Mouse (Mus musculus) forelimb bud, embryonic 11.5 days (tissue): ENCODE measurements around the gene Shank2.

Source experiments
- DNase-seq: peaks from one replicate; pipeline ENCODE4 v3.0.0-alpha.2; 2012; ENCODE audit warnings: low read depth, low spot score

The Shank2 gene

DNA sequence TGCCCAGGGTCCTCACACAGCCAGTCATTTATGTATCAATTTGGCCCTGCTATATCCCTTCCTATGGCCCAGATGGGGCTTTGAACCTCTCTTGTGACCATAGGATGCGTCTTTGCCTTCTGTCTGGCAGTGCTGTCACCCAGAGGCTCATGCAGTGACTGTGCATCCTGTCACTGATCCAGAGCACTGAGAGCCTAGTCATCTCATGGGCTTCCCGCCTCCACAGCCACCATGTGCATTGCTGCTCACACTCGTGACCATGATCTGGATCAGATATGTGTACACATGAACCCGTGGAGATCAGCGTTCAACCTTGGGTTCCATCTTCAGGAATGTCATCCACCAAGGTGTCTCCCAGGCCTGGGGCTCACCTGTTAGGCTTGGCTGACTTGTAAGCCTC is 227.0 kb downstream of the Shank2 start:
- no peak for DNase-seq

DNA sequence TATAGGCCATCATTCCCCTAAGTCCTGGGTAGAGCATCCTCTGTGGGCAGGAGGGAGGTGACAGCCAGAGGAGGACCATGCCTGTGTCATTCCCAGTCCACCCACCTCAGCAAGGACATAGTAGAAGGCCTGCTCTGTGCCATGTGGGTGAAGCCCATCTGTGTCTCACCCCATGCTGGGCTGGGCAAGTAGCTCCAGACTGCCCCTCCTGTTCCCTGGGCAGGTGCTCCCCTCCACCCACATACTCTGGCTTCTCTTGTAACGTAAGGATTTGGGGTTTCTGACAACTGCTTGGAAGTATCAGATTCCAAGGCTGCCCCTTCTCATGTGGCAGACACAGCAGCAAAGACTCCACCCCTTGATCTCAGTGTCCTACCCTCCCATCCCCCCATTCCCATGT is 227.7 kb downstream of the Shank2 start:
- DNase-seq = no peak

DNA sequence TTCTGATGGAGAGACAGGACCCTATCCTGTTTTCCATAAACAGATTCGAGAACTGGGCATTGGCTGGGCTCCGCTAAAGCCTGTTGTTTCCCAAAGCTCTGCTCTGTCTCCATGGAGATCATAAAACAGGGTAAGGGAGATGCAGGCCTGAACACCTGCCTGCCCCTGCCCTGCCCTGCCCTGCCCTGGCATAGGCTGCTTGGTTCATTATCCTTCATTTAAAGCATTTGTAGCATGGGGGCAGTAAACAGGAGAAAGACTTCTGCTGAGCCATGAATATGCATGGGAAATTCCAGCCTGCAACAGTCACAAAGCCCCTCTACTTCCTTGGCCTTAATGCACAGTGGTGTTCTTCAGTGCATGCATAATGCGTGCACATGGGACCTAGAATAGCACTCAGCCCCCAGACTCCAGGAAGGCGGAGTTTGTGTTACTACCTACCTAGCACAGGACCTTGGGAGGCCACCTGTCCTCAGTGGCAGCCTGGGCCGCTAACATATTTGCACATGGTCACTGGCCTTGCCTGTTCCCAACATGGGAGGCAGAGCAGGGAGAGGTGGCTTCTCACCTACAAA is 230.5 kb downstream of the Shank2 start:
- DNase-seq = no peak

DNA sequence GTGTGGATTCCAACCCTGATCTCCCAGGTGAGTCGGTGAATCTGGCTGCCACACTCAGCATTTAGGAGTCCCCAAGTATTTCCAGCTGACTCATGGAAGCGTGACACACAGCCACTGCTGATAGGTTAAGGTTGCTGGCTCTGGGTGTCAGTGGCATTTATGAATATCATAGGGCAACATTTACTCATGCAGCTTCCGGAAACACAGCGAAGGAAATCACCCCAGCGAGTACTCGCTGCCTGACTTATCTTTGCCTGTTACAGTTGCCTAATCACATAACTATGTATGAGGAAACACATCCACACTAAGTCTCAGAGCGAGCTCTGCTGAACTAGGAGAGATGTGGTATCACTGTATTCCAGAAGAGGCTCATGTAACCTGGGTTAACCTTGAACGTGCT is 231.8 kb downstream of the Shank2 start:
- no peak for DNase-seq

DNA sequence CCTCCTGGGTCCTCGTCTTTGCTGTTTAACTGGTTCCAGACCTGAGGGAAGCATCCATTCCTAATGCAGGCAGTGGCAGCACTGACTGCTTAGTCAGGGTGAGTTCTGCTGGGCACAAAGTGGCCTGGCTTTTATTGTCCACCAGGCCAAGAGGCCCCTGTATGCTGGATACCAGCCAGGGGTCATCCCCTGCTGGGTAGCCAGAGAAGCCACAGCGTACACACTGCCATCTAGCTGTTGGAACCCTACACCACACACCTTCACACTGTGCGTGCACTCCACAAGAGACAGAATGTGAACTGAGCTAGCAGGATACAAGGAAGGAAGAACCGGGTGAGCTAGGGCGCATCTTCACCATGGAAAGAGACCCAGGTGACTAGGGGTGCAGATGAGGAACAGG is 233.1 kb downstream of the Shank2 start:
- DNase-seq = no peak

DNA sequence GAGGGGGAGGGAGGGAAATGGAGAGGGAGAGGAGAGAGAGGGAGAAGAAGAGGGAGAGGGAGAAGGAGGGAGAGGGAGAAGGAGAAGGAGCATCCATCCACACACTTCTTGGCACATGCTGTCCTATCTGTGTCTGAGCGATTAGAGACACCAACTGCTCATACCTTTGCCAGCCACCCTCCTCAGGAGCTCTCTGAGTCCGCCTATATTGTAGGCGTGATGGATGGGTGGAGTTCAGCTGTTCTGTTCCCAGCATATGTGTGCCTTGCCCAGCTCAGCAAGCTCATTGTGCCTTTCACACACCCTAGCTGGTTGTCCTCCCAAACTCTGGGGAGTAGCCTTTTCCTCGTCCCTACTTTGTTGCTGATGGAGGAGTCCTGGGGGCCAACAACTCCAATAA is 233.8 kb downstream of the Shank2 start:
- DNase-seq = no peak

DNA sequence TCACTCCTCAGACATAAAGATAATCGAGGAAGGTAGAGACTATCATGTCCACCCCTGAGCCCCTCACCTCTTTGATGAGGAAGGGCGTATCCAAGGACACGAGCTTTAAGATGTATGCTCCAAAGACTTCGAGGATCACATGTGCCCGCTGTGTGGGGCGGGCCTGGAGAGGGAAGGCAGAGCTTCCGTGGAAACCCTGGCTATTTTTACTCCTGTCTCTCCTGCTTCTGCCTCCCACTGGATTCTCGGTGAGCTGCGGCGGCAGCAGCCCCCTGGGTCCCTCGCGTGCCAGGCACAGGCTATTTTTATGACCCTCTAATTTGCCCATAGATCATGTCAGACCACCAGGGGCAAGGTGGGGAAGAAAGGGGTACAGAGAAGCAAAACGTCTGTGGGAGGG is 235.1 kb downstream of the Shank2 start:
- no peak for DNase-seq

DNA sequence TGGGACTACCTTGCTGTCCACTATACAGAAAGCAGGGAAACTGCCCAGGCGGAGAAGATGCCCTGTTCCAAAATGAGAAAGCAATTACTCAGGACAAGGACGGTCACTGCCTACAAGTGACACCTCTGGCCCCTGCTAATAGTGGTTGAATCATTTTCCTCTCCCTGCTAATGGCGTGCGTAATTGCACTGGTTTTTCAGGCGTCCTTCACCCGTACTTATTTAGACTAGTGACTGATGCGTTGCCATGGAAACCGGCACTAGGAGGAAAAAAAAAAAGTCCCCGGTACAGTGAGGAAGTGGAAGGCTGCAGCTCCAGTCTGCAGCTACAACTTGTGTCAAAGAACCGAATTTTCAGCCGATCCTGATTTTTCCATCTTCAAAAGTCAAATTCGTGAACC is 236.7 kb downstream of the Shank2 start:
- DNase-seq = peak; percentile 78

DNA sequence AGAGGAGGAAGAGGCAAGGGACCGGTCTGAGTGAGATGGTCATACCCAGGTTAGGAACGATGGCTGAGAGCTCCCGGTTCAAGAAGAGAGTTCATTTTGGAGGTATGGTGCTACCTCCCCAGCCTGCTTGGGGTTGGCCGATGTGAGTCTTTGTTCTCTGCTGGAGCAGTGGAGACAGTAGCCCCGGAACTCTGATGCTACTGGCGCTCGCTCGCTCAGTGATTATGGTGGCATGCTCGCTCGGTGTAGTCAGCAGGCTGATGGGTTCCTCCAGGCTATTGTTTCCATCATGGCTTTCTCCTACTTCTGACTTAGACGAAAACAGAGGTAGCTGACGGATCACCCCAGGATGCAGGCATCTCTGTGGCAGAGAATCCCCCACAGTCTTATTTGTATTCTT is 237.3 kb downstream of the Shank2 start:
- DNase-seq = no peak

DNA sequence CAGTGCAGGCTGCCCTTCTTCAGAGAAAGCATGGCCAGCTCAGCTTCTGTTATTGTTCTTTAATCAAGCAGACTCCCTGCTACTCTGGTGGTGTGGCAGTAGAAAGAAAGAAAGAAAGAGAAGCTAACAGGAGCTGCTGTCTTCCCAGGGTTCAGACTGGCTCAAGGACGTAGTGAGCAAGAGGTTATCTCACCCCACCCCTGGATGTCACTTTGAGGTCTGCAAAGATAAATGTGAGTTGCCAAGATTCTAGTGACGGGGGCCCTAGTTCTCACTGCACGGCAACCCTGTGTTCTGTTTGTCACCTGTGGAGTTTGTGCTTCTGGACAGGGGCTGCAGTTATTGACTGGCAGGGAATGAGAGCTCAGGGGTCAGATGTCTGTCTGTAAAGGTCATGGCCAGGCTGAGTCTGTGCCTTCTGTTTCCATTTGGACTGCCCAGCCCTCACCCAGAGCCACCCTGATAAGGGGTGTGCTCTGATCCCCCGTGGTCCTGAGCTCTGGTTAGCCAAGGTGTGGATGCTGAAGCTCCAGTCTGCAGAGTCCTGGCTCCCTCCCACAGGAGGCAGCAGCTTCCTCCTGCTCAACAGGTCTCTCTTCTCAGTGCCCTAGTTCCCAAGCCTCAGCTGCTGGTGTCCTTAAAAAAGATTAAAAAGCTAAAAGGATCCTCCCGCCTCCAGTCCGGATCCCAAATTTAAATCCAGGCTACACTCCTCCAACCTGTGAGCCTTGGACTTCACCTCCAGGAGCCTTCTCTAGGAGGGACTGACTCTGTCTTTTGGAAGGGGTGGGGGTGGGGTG is 238.0 kb downstream of the Shank2 start:
- no peak for DNase-seq

DNA sequence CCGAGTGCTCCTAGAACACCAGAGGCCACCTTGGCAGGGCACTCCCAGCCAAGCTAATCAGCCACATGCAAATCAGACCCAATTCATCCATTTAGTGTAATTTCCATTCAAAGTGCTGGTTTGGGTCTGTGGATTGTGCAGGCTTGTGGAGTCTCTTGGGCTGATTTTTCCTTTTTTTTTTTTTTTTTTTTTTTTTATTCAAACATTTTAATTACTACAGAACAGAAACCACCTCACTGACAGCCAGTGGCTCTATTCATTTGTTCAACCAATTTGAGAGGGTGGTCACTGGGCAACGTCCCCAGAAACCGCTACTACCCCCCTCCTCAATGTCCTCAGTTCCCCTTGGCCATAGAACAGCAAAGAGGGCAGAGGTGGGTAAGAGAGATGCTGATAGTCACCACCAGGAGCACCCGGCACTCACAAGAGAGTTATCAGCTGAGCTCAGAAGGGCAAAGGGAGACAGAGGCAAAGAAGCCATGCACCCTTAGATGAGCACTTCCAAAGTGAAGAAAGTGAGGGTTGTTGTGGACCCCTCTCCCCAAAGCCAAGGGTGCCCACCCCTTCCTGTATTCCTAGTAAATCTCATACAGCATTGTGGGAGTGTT is 239.1 kb downstream of the Shank2 start:
- DNase-seq = no peak

DNA sequence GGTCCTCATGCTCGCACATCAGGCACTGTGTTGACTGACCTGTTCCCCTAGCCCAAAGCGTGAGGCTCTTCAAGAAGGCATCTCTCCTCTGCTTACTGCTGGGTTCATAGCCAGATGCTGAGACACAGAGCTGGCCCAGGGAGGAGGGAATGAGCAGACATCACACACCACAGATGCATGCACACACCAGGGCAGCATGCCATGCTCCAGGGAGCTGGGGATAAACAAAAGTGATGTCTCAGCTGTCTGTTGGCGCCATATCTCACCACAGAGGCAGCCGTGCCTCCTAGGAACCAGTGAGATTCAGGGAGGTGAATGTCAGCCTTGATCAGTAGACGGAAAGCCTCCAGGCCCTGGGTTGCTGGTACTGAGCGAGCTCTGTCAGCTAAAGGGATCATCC is 242.5 kb downstream of the Shank2 start:
- no peak for DNase-seq

DNA sequence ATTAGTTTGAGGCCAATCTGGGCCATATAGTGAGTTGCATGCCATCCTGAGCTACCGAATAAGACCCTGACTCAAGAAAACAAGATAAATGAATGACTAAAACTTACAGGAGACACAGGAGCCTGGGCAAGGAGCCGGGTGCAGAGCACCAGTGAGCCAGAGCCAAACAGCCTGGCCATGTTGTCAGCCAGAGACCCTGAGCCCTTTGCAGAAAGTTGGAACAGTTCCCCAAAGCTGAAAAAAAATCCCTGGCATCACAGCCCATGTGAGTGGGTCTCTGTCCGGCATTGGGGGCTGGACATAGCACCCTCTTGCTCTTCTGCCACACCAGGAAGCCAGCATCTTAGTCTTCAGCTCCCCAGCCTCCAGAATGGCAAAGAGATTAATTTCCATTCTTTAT is 244.5 kb downstream of the Shank2 start:
- no peak for DNase-seq

DNA sequence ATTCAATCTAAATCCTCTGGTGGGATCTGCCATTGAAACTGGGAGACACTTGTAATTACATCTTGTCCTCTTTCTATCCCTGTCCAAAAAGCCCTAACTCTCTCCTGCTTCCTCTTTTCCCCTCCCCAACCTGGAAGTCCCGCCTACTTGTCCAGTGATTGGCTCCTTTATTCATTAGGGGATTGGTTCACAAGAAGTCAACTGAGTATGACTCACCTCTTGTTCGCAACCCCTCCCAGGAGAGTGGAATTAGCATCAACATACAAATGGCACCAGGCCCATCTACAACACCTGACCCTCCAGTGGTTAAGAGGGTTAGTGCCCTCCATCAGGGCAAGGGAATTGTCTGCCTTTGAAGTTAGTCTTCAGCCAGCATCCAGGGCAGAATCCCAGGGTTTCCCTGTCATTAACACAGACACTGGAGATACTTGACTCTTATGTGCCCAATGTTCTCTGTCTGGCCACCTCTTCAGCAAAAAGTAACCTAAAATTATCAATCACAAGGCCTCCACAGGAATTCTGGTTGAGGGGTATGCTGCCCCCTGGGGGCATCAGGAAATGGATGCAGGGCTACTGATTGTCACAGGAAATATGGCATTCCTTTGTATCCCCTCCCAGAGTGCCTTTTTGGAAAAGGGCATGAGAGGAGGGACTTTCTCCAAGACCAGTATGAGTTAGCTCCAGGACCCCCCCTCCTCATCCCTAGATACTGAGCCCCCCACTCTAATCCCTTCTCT is 247.1 kb downstream of the Shank2 start:
- DNase-seq = no peak

DNA sequence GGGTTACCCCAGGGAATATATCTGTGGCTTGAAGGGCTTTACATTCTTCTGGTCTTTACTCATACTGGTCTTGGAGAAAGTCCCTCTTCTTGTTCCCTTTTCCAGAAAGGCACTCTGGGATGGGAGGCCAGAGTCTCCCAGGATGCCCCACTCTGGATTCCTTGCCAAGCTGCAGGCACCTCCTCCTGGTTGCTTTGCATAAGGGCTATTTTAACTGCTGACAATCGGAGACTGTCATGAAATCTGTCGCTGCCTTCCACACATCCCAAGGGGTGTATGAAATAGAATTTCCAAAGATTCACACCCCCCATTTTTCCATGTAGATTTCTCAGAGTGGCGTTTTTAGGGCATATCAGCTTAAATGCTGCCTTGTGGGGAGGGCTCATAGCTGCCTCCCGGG is 249.1 kb downstream of the Shank2 start:
- no peak for DNase-seq

DNA sequence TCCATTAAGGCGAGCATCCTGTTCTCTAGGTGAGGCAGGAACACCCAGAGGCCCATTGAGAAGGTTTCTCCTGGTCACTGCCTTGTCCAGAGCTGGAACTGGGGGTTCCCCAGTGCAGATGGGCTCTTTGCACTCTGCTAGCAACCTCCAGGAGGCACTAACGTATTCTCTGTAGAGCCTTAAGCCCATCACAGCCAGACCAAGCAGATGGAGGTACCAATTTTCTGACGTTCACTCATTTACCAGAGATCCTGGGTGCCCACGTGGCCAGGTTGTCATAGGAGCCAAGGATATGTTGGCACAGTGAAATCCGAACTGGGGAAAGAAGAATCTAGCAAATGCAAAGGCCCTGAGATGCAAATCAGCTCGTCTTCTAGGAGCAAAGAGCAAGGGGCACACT is 249.5 kb downstream of the Shank2 start:
- DNase-seq = no peak

DNA sequence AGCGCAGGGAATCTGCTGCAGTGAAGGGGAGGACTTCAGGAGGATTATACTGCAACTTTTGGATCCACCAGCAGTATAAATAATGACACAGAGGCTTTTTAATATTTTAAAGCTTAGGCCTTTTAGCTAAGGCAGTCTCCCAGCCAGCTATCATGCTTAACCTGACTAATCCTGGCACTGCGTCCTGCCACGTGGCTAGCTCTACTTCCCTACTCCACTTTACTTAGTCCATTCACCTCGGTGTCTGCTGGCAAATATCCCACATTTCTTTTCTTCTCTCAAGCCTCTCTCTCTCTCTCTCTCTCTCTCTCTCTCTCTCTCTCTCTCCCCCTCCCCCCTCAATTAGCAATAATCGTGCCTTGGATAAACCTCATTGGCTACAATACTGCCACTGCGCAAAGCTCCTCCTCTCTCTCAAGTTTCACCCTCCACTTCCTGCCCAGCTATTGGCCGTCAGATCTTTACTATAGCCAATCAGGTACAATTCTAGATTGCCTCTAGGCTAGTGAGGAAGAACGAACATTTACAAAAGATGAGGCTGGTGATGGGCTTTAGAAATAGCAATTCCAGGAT is 253.0 kb downstream of the Shank2 start:
- DNase-seq = peak; percentile 36

DNA sequence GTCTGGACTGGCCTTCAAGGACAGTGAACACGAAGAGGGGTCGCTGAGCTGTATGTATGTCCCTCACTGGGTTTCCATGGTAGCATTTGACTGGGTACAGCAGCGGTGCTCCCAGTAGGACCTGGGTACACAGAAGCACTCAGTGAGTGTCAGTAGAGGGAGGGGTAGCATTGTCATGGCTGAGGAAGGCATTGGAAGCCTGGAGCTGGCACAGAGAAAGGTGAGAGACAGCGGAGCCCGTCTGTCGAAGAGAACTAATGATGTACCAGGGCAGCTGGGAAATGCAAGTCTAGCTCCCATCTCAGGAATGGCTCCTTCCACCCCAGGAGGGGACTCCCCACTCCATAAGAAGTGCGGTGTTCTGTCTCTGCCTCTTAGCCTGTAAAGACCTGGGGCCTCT is 256.1 kb downstream of the Shank2 start:
- DNase-seq = no peak

DNA sequence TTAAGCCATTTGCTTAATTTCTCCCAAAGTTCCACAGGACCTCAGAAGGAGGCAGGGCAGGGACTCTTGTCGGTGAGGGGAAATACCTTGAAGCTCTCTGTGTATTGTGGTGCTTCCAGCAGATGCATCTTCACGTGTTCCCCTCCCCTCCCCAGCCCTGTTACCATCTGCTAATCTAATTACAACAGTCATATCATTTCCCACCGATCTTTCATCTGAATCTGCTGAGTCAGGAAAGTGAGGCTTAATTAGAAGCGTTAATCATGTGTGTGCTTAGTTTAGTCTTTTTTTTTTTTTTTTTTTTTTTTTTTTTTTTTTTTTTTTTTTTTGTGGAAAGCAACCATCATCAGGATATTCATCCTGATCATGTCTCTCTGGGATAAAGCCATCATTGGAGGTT is 256.6 kb downstream of the Shank2 start:
- DNase-seq = no peak

DNA sequence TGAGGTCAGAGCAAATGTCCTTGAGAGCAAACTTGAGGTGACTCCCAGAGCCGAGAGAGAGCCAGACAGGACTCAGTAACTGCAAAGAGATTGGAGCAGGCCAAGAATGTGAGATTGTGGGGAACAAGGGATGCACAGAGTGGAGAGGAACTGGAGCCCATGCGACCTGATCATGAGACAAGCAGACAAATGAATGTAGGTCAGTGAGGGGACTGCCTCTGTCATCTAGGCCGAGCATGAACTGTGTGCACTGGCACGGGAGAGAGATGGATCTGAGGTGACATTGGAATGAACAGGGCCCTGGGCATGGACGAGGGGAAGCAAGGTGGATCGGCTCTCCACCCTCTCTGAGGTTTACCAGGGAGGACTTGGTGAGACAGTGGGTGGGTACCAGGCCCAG is 260.9 kb downstream of the Shank2 start:
- DNase-seq = no peak

DNA sequence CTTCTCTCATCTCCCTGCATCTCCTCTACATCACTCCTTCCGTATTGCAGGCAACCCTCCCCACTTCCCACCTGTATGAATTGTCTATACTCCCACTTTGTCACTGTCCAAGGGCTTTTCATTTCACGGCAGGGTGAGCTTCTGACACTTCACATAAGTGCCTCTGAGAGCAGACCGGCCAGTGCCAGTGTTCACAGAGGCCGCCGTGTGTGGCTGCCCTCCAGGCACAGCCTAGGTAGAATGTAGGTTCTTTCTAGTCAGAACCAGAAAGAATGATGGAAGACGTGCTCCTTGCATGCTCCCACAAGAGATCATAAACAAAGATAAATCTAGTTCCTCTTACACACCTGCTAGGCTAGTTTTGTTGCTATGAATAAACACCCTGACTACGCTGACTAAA is 265.0 kb downstream of the Shank2 start:
- DNase-seq = no peak

DNA sequence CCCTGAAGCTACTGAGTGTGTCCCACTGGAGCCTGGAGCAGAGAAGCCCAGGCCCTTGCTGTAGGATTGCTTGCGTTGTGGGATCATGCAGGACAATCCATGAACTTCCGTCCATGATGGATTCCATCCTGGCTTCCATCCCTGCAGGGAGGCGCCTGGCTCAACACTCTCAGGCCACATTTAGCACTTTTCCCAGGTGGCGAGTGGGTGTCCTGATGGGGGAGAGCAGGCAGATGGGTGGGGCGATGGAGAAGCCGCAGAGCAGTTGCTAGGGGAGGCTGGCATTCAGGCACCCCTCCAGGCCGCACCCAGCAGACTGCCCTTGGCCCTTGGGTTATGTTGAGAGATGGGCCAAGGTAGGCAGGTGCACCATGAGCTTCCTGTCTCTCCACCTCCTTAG is 266.6 kb downstream of the Shank2 start:
- DNase-seq = no peak
